Mouse (Mus musculus): Measurements from ENCODE around the gene Cit. TPM values are rescaled to one million over a fixed set of nuclear protein-coding genes. Genes with fewer than 3 reads are reported as not detected.

Cit gene
- polyA plus RNA-seq, 1 experiment from 2014 or later, result 28.4 TPM

DNA sequence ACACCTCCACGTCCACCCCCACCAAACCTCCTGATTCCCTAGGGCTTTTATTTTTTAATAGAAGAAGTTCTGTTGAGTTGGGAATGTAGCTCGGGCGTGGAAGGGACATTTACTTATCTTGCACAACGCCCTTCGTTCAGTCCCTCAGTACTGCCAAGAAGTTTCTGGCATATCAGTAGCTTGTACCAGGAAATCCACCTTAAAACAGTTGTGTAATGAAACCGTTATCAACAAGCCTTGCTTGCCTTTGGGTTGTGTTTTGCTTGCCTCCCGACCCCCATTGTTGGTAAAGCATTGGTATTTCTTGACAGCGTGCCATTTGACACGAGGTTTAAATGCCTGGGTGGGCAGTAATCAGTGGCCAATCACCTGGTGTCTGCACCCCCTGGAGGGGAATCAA, 39.4 kb downstream of the Cit start:
- Histone ChIP-seq H3K27me3 (replicated peaks) (no peaks in the 10 kb centered on the region), H3K9ac (no peak overlapping the region), H3K9me3 (no peaks in the 10 kb centered on the region), H3K27ac (no peak overlapping the region), H3K4me2 (replicated peaks) (no peak overlapping the region), H3K36me3 (peaks cover 30% of the 10 kb centered on the region; the same call in 1 of the 2 replicates), H3K4me1 (no peaks in the 10 kb centered on the region), H3K4me3 (no peak overlapping the region)
- no peak for ATAC-seq (ENCODE audit: low FRiP score, low read depth)
- 92% methylated on average over 9 of the region's 9 CpGs for WGBS

GRCm38 (mm10) chr5:115893772-115894171, 48.7 kb downstream of the Cit start:
- 70% methylated on average over 5 of the region's 5 CpGs for WGBS
- H3K4me2 ChIP-seq (replicated peaks), result no peak overlapping the region
- H3K9me3 ChIP-seq, result no peaks in the 10 kb centered on the region
- no peaks in the 10 kb centered on the region for H3K27me3 ChIP-seq (replicated peaks)
- no peak overlapping the region for H3K27ac ChIP-seq
- no peak overlapping the region for H3K9ac ChIP-seq
- H3K4me1 ChIP-seq, result 0 out of 2 replicates have a peak, but pooled peaks cover 2% of the 10 kb centered on the region
- ATAC-seq (ENCODE audit: low FRiP score, low read depth), result no peak
- H3K36me3 ChIP-seq, result peaks cover 24% of the 10 kb centered on the region
- no peak overlapping the region for H3K4me3 ChIP-seq

GRCm38 (mm10) chr5:115897036-115897435, 52.0 kb downstream of the Cit start:
- H3K4me1 ChIP-seq, result 0 out of 2 replicates have a peak, but pooled peaks cover 2% of the 10 kb centered on the region
- ATAC-seq (ENCODE audit: low FRiP score, low read depth), result no peak
- H3K36me3 ChIP-seq, result no peaks in the 10 kb centered on the region; the same call in 1 of the 2 replicates
- H3K27ac ChIP-seq, result no peak overlapping the region
- no peak overlapping the region for H3K9ac ChIP-seq
- 76% methylated on average over 9 of the region's 9 CpGs for WGBS
- no peak overlapping the region for H3K4me2 ChIP-seq (replicated peaks)
- no peak overlapping the region for H3K4me3 ChIP-seq
- H3K9me3 ChIP-seq, result no peaks in the 10 kb centered on the region
- H3K27me3 ChIP-seq (replicated peaks), result no peaks in the 10 kb centered on the region

- Histone ChIP-seq H3K4me2 (replicated peaks) (peak overlapping the region; percentile 69), H3K27me3 (replicated peaks) (no peaks in the 10 kb centered on the region), H3K27ac (no peak overlapping the region), H3K4me1 (peaks cover 21% of the 10 kb centered on the region), H3K36me3 (no peaks in the 10 kb centered on the region), H3K4me3 (peak overlapping the region; percentile 34), H3K9ac (peak overlapping the region; percentile 35; the same call in 1 of the 2 replicates), H3K9me3 (no peaks in the 10 kb centered on the region)
- 4% methylated on average over 38 of the region's 38 CpGs for WGBS
- peak; percentile 72 for ATAC-seq (ENCODE audit: low FRiP score, low read depth)
Measured at GRCm38 (mm10) chr5:115907037-115908009, 62.2 kb downstream of the Cit start.

GRCm38 (mm10) chr5:115908251-115908650, 63.2 kb downstream of the Cit start:
- H3K4me2 ChIP-seq (replicated peaks), result peak overlapping the region; percentile 69
- peaks cover 21% of the 10 kb centered on the region for H3K4me1 ChIP-seq
- H3K9me3 ChIP-seq, result no peaks in the 10 kb centered on the region
- no peaks in the 10 kb centered on the region for H3K36me3 ChIP-seq
- WGBS, result 23% methylated on average over 10 of the region's 10 CpGs
- peak; percentile 35; the same call in 1 of the 2 replicates for ATAC-seq (ENCODE audit: low FRiP score, low read depth)
- no peaks in the 10 kb centered on the region for H3K27me3 ChIP-seq (replicated peaks)
- 0 out of 2 replicates have a peak overlapping the region, but pooled peaks have one; percentile 10 for H3K4me3 ChIP-seq
- H3K9ac ChIP-seq, result no peak overlapping the region
- no peak overlapping the region for H3K27ac ChIP-seq

- H3K4me2 ChIP-seq (replicated peaks), result peak overlapping the region; percentile 69
- H3K27me3 ChIP-seq (replicated peaks), result no peaks in the 10 kb centered on the region
- H3K9me3 ChIP-seq, result no peaks in the 10 kb centered on the region
- no peak overlapping the region for H3K4me3 ChIP-seq
- no peak overlapping the region for H3K9ac ChIP-seq
- H3K36me3 ChIP-seq, result no peaks in the 10 kb centered on the region
- ATAC-seq (ENCODE audit: low FRiP score, low read depth), result no peak
- 69% methylated on average over 12 of the region's 12 CpGs for WGBS
- peaks cover 21% of the 10 kb centered on the region for H3K4me1 ChIP-seq
- no peak overlapping the region for H3K27ac ChIP-seq
Measured at GRCm38 (mm10) chr5:115908699-115909098, 63.6 kb downstream of the Cit start.

GRCm38 (mm10) chr5:115909106-115909505, 64.0 kb downstream of the Cit start:
- no peaks in the 10 kb centered on the region for H3K27me3 ChIP-seq (replicated peaks)
- WGBS, result 81% methylated on average over 11 of the region's 11 CpGs
- H3K4me2 ChIP-seq (replicated peaks), result peak overlapping the region; percentile 69; the same call in 1 of the 2 replicates
- H3K9me3 ChIP-seq, result no peaks in the 10 kb centered on the region
- ATAC-seq (ENCODE audit: low FRiP score, low read depth), result no peak
- no peak overlapping the region for H3K9ac ChIP-seq
- H3K4me3 ChIP-seq, result no peak overlapping the region
- no peak overlapping the region for H3K27ac ChIP-seq
- peaks cover 21% of the 10 kb centered on the region for H3K4me1 ChIP-seq
- H3K36me3 ChIP-seq, result no peaks in the 10 kb centered on the region

GRCm38 (mm10) chr5:115910491-115910890, 65.4 kb downstream of the Cit start:
- Histone ChIP-seq H3K27ac (no peak overlapping the region), H3K4me2 (replicated peaks) (no peak overlapping the region), H3K9ac (no peak overlapping the region), H3K9me3 (no peaks in the 10 kb centered on the region), H3K4me3 (no peak overlapping the region), H3K4me1 (peaks cover 21% of the 10 kb centered on the region), H3K36me3 (no peaks in the 10 kb centered on the region), H3K27me3 (replicated peaks) (no peaks in the 10 kb centered on the region)
- no peak for ATAC-seq (ENCODE audit: low FRiP score, low read depth)
- WGBS, result 69% methylated on average over 11 of the region's 11 CpGs

- H3K4me3 ChIP-seq, result no peak overlapping the region
- H3K9me3 ChIP-seq, result no peaks in the 10 kb centered on the region
- no peak overlapping the region for H3K4me2 ChIP-seq (replicated peaks)
- no peaks in the 10 kb centered on the region for H3K4me1 ChIP-seq
- no peaks in the 10 kb centered on the region for H3K36me3 ChIP-seq
- ATAC-seq (ENCODE audit: low FRiP score, low read depth), result no peak
- H3K27me3 ChIP-seq (replicated peaks), result no peaks in the 10 kb centered on the region
- no peak overlapping the region for H3K27ac ChIP-seq
- no peak overlapping the region for H3K9ac ChIP-seq
- 90% methylated on average over 5 of the region's 5 CpGs for WGBS
Measured at GRCm38 (mm10) chr5:115915481-115915880, 70.4 kb downstream of the Cit start.

- 98% methylated on average over 4 of the region's 4 CpGs for WGBS
- H3K27me3 ChIP-seq (replicated peaks), result no peaks in the 10 kb centered on the region
- ATAC-seq (ENCODE audit: low FRiP score, low read depth), result no peak
Measured at GRCm38 (mm10) chr5:115917960-115918359, 72.9 kb downstream of the Cit start.

GRCm38 (mm10) chr5:115918597-115919351, 73.7 kb downstream of the Cit start:
- Histone ChIP-seq H3K27me3 (replicated peaks) (no peaks in the 10 kb centered on the region), H3K4me3 (no peak overlapping the region), H3K4me2 (replicated peaks) (no peak overlapping the region), H3K27ac (no peak overlapping the region), H3K36me3 (no peaks in the 10 kb centered on the region), H3K9ac (no peak overlapping the region), H3K9me3 (no peaks in the 10 kb centered on the region), H3K4me1 (0 out of 2 replicates have a peak, but pooled peaks cover 3% of the 10 kb centered on the region)
- ATAC-seq (ENCODE audit: low FRiP score, low read depth), result no peak
- 91% methylated on average over 23 of the region's 23 CpGs for WGBS

More at GRCm38 (mm10) chr5:115917960-115918359, 72.9 kb downstream of the Cit start:
- H3K9ac ChIP-seq, result no peak overlapping the region
- no peaks in the 10 kb centered on the region for H3K36me3 ChIP-seq
- no peak overlapping the region for H3K4me3 ChIP-seq
- no peak overlapping the region for H3K4me2 ChIP-seq (replicated peaks)
- H3K9me3 ChIP-seq, result no peaks in the 10 kb centered on the region
- H3K27ac ChIP-seq, result no peak overlapping the region
- H3K4me1 ChIP-seq, result 0 out of 2 replicates have a peak, but pooled peaks cover 3% of the 10 kb centered on the region

DNA sequence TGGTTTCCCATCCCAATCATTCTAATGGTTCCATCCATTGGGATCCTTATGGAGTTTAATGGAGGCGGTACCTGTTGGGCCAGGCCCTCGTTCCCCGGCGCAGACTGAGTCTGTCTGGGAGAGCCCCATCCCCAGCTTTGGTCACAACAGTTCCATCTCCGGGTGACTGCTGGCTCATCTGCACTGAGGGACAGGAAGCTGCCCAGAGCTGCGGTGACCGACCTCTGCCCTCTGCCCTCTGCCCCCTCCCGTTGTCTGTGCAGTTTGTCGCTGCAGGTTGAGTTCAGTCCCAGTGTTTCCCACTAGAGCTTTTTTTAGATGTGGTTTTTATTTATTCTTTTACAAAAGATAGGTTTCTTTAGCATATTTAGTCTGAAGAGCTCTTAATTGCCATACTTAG, 76.9 kb downstream of the Cit start:
- WGBS, result 54% methylated on average over 9 of the region's 9 CpGs
- H3K9me3 ChIP-seq, result no peaks in the 10 kb centered on the region
- H3K9ac ChIP-seq, result no peak overlapping the region
- no peak overlapping the region for H3K27ac ChIP-seq
- H3K4me2 ChIP-seq (replicated peaks), result no peak overlapping the region
- H3K4me1 ChIP-seq, result 0 out of 2 replicates have a peak, but pooled peaks cover 3% of the 10 kb centered on the region
- peaks cover 7% of the 10 kb centered on the region; the same call in 1 of the 2 replicates for H3K36me3 ChIP-seq
- ATAC-seq (ENCODE audit: low FRiP score, low read depth), result no peak
- H3K27me3 ChIP-seq (replicated peaks), result no peaks in the 10 kb centered on the region
- no peak overlapping the region for H3K4me3 ChIP-seq

Measured in neural tube, embryonic 12.5 days (tissue).